Mouse (Mus musculus): ENCODE data around the gene Pclaf.

Gene Pclaf

DNA sequence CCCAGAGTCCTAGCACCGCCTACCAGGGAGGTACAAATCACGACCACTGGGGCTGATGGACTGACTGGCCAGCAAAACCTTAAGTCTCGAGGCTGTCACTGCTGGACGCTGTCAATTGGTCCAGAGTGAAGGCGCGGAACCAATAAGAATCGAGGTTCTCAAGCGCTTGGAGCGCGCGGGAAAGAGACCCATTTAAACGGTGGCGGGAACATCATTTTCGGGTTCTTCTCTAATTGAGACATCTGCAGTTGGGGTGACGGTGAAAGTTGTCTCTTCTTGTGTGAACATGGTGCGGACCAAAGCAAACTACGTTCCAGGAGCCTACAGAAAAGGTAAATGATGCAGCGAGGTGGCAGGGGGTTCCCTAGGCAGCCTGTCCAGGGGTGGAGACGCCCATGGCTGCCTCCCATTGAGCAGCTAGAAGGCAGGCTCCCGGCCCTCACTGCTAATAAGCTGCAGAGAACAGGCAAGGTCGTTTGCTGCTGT is at the start of gene Pclaf:
Gene Pclaf, plus strand, starts transcription at position 95 of the 486 bp plus-strand sequence.
- in situ Hi-C loops (cut with MboI, MseI), result no loop called here

- in situ Hi-C loops (cut with MboI, MseI), result loop anchor here in 1 of 2 experiments (5.0 kb wide), 1 partner anchor 87 kb away; no protein-coding TSS in a partner anchor
Observed at GRCm38 (mm10) chr9:65844421-65845165, 45.4 kb upstream of the Pclaf start.

GRCm38 (mm10) chr9:65848154-65848553 is 41.9 kb upstream of the Pclaf start:
- in situ Hi-C loops (cut with MboI, MseI), result loop anchor here in 1 of 2 experiments (5.0 kb wide), 1 partner anchor 91 kb away; no protein-coding TSS in a partner anchor

DNA sequence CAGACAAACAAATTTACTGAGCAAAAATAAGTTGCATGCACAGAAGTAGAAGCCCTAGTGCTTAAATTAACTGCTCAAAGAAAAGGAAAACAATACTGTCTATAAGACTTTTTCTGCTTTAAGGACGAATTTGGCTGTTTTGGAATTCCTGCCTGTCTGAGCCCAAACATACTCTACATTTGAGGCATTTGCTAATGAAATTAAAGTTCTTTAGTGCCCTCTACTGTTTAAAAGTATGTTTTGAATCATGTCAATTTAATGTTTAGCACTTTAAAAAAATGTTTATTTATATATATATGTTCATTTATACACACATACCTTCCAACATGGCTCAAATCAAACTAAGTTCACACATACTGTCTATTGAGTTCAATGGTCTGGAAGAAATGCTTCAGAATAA is 39.8 kb upstream of the Pclaf start:
- in situ Hi-C loops (cut with MboI, MseI), result loop anchor here (5.0 kb wide), 2 partner anchors 178 to 243 kb away; no protein-coding TSS in a partner anchor

DNA sequence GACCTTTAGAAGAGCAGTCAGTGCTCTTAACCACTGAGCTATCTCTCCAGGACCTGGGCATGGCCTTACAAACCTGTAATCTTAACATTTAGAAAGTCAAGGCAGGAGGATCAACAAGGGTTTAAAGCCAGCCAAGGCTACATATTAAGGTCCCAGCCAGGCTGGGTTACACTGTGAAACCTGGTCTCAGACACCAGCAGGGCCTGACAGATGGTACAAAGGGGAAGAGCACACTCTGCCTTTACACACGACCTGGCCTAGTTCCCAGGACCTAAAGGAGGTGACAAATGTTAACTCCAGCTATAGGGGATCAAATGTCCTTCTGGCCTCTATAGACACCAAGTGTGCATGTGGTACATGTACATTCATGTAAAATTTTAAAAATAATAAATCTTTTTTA is 30.4 kb upstream of the Pclaf start:
- in situ Hi-C loops (cut with MboI, MseI), result loop anchor here (5.0 to 10.0 kb wide), 2 partner anchors 97 to 1805 kb away; no protein-coding TSS in a partner anchor

- in situ Hi-C loops (cut with MboI, MseI), result no loop called here
Observed at GRCm38 (mm10) chr9:65884564-65885315, 5.3 kb upstream of the Pclaf start.

- in situ Hi-C loops (cut with MboI, MseI), result no loop called here
Observed at GRCm38 (mm10) chr9:65891126-65891525, 1.1 kb downstream of the Pclaf start.

- in situ Hi-C loops (cut with MboI, MseI), result no loop called here
Observed at GRCm38 (mm10) chr9:65896977-65897376, 6.9 kb downstream of the Pclaf start.

DNA sequence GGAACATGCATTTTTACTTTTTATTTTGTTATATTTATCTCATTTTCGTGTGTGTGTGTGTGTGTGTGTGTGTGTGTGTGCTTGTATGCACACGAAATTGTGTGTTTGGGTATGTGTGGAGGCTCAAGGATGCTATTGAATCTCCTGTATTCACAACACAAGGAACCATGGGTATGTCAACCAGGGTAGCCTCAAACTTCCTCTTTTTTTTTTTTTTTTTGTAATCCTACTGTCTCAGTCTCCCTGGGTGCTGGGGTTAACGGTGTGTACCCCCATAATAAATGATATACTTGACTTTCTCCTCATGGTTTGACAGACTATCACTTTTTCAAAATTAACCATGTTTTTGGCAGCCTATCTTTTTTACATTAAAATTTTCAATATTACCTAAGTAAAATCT is 12.8 kb downstream of the Pclaf start:
- in situ Hi-C loops (cut with MboI, MseI), result no loop called here

- in situ Hi-C loops (cut with MboI, MseI), result no loop called here
Observed at GRCm38 (mm10) chr9:65903419-65903818, 13.4 kb downstream of the Pclaf start.

- in situ Hi-C loops (cut with MboI, MseI), result no loop called here
Observed at GRCm38 (mm10) chr9:65908394-65909300, 18.6 kb downstream of the Pclaf start, which contains the start of the genes Trip4 and Csnk1g1. TSS of gene Trip4 (minus strand) at chr9:65908794. TSS of gene Csnk1g1 (plus strand) at chr9:65908924.

- in situ Hi-C loops (cut with MboI, MseI), result no loop called here
Observed at GRCm38 (mm10) chr9:65909301-65909801, 19.3 kb downstream of the Pclaf start.

DNA sequence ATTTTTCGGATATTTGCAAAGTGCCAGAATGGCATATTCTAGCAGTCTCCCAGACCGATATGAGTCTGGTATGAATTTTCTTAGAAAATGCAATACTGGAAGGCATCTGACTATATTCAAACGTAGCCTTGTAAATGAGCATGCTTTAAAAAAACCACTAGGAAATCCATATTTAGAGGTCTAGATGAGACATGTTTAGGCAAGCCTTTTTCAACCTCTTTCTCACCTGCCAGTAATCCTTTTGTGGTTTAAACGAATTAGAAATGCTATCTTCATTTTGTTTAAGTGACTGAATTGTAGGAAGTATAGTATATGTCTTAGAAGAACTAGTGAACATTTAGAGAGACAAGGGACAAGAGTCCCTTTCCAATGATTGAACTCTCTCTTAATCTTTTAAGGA is 19.8 kb downstream of the Pclaf start:
- in situ Hi-C loops (cut with MboI, MseI), result no loop called here

- in situ Hi-C loops (cut with MboI, MseI), result no loop called here
Observed at GRCm38 (mm10) chr9:65913976-65914375, 23.9 kb downstream of the Pclaf start.

GRCm38 (mm10) chr9:65917015-65917414 is 27.0 kb downstream of the Pclaf start:
- in situ Hi-C loops (cut with MboI, MseI), result no loop called here

GRCm38 (mm10) chr9:65928456-65928855 is 38.4 kb downstream of the Pclaf start:
- in situ Hi-C loops (cut with MboI, MseI), result no loop called here

DNA sequence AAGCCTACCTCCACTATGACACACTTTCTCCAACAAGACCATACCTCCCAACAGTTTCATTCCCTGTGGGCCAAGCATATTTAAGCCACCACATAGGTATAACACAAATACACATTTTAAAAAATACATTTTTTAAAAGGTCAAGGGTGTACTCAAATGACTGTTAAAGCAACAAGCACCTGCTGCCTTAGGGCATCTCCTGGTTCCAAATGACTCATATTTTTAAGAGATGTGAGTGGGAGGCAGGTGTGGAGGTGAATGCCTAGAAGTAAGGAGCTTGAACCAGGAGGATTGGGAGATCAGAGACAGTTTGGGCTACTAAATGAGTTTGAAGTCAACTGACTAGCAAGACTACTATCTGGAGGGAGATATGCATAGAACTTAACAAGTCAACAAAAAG is 39.8 kb downstream of the Pclaf start:
- in situ Hi-C loops (cut with MboI, MseI), result no loop called here

DNA sequence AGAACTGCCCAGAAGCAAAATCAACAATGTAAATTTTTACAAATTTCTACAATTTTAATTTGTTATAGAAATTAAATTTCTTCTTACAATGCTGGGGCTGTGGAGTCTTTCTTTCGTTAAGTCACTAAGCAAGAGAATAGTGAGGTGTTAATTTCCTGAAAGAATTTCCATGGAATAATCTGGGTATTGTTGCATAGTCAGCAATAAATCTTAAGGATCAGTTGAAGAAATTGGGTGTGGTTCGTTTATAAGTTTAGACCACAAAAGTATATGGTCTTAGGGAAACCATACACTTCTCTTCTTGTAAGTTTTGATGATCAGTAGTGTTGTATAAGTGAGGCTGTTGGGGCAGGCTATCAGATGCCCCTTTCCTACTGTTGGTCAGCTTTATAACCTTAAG is 47.5 kb downstream of the Pclaf start:
- in situ Hi-C loops (cut with MboI, MseI), result no loop called here

DNA sequence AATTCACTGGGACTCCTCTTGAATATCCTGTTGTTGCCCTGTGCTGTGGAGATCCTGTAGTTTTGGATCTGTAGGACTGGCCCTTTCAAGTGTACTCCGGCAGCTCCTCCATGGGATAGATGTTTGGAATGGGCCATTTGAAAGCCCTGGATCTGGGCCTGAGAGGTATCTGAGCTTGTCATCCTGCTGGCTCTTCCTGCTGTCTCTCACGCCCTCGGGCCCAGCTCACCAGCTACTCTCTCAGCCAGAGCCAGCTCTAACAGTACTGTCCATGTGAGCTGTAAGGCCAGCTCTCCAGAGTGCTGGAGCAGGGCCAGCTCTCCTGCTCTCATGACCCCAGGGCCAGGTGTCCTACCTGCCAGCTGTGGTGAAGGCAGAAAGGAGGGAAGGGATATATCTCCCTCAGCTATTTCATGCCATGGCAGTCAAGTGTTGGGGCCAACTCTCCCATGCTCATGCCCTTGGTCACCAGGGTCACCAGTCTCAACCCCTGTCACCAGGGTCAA is 61.1 kb downstream of the Pclaf start:
- in situ Hi-C loops (cut with MboI, MseI), result no loop called here
